Mouse (Mus musculus) mouse trophoblast stem cell (cell line): ENCODE results near the gene Tmc8.

ENCODE experiments used
- in situ Hi-C, 2 experiments: fragments of 300-500 bp; cut with MseI, MboI; formaldehyde crosslinking; loops; 2 replicates in 1 of 2; 3 replicates in 1 of 2; pipeline ENCODE4 v1.15.1; 2025

Gene Tmc8

GRCm38 (mm10) chr11:117781993-117782704 lies at the start of gene Tmc8, which contains the start of gene Tmc6:
TSS of gene Tmc8 (plus strand) at chr11:117782076.
TSS of gene Tmc6 (minus strand) at chr11:117782198.
- in situ Hi-C loops: no loop called here

GRCm38 (mm10) chr11:117736037-117736689 lies 45.7 kb upstream of the Tmc8 start:
- in situ Hi-C loops: no loop called here

GRCm38 (mm10) chr11:117738123-117738522 lies 43.8 kb upstream of the Tmc8 start:
- in situ Hi-C loops: no loop called here

GRCm38 (mm10) chr11:117741128-117741527 lies 40.7 kb upstream of the Tmc8 start:
- in situ Hi-C loops: no loop called here

GRCm38 (mm10) chr11:117742243-117742642 lies 39.6 kb upstream of the Tmc8 start:
- in situ Hi-C loops: no loop called here

GRCm38 (mm10) chr11:117742715-117743114 lies 39.2 kb upstream of the Tmc8 start:
- in situ Hi-C loops: no loop called here

- in situ Hi-C loops: no loop called here
Observed at GRCm38 (mm10) chr11:117743454-117744030, 38.3 kb upstream of the Tmc8 start.

GRCm38 (mm10) chr11:117748628-117749027 lies 33.2 kb upstream of the Tmc8 start:
- in situ Hi-C loops: no loop called here

- in situ Hi-C loops: no loop called here
Observed at GRCm38 (mm10) chr11:117749414-117749813, 32.5 kb upstream of the Tmc8 start.

GRCm38 (mm10) chr11:117751544-117751943 lies 30.3 kb upstream of the Tmc8 start:
- in situ Hi-C loops: no loop called here

GRCm38 (mm10) chr11:117755891-117756290 lies 26.0 kb upstream of the Tmc8 start:
- in situ Hi-C loops: no loop called here

- in situ Hi-C loops: no loop called here
Observed at GRCm38 (mm10) chr11:117759267-117759666, 22.6 kb upstream of the Tmc8 start.

- in situ Hi-C loops: no loop called here
Observed at GRCm38 (mm10) chr11:117760374-117761119, 21.3 kb upstream of the Tmc8 start.

GRCm38 (mm10) chr11:117761801-117762200 lies 20.1 kb upstream of the Tmc8 start:
- in situ Hi-C loops: no loop called here

- in situ Hi-C loops: no loop called here
Observed at GRCm38 (mm10) chr11:117762246-117762645, 19.6 kb upstream of the Tmc8 start.

- in situ Hi-C loops: no loop called here
Observed at GRCm38 (mm10) chr11:117764319-117764718, 17.6 kb upstream of the Tmc8 start.

GRCm38 (mm10) chr11:117765361-117765760 lies 16.5 kb upstream of the Tmc8 start:
- in situ Hi-C loops: no loop called here

- in situ Hi-C loops: no loop called here
Observed at GRCm38 (mm10) chr11:117766275-117766674, 15.6 kb upstream of the Tmc8 start.

- in situ Hi-C loops: no loop called here
Observed at GRCm38 (mm10) chr11:117768725-117769682, 12.9 kb upstream of the Tmc8 start.

- in situ Hi-C loops: no loop called here
Observed at GRCm38 (mm10) chr11:117769683-117770047, 12.2 kb upstream of the Tmc8 start.

GRCm38 (mm10) chr11:117770407-117770806 lies 11.5 kb upstream of the Tmc8 start:
- in situ Hi-C loops: no loop called here
